Mouse (Mus musculus): ENCODE data around the gene Cd99l2.

- TF ChIP-seq CTCF (IDR thresholded peaks at IDR 0.05; ENCODE audit: control insufficient read depth, insufficient read depth, low read length) (no peak), POLR2A (IDR thresholded peaks at IDR 0.05; ENCODE audit: borderline replicate concordance, control insufficient read depth, low read depth, low read length) (no peak)
Observed at GRCm38 (mm10) chrX:71519252-71519651, 26.6 kb upstream of the Cd99l2 start.

All from bone marrow, adult 2 months (tissue).